Mouse (Mus musculus) brain, embryonic 18.5 days (tissue): ENCODE measurements around the gene Pde4d.

ENCODE experiments used
- DNase-seq: peaks from one replicate; pipeline ENCODE4 v3.0.0-alpha.2; 2012; ENCODE audit warnings: low read depth, low spot score

The Pde4d gene

DNA sequence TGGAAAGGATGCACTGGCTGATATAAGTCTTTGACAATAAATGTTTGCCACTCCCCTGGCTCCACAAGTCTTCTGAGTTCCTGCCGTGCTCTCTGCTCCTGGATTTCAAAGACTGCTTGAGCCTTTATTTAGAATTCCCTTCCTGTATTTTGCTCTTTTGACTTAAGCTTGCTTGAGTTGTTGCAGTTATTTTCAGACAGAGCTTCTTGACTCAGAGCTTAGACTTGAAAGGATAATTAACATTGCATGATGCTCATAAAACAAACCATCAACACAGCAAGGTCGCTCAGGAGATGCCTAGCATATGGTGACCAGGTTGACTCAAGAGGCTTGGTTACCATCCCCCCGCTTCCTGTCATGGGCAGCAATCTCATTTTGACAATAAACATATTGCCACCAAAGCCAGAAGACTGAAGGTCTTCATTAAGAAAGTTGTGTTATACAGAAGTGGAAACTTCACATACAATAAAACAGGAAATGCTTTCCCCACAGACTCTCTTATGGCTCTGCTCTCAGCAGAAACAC is 1544.6 kb downstream of the Pde4d start:
- DNase-seq: no peak

DNA sequence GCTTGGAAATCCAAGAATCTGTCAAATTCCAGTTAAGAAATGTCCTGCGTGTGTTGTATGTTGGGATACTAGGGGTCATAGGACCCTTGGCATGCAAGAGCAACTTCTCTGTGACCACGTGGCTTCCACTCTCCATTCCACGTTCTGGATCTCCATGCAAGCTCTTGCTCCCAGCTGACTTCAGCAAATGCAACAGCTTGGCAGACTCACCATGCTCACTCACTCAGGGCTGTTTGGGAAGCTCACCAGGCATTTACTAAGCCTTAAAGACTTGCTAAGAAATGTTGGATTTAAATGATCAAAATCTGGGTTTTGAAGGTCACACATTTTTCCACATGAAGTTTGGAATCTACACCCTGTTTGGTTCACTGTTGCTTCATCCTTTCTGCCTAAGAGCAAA is 1552.3 kb downstream of the Pde4d start:
- DNase-seq: no peak
